Mouse (Mus musculus): ENCODE measurements around the gene Ccdc117.
"Not testable (repeated sequence)": the region's sequence is repeated elsewhere in the genome, so short reads cannot be mapped to it uniquely, and the experiment has no call there.

The Ccdc117 gene

GRCm38 (mm10) chr11:5510099-5510391, 31.9 kb downstream of the Ccdc117 start:
- no peak for DNase-seq (ENCODE audit: low spot score in 2 of 2)

DNA sequence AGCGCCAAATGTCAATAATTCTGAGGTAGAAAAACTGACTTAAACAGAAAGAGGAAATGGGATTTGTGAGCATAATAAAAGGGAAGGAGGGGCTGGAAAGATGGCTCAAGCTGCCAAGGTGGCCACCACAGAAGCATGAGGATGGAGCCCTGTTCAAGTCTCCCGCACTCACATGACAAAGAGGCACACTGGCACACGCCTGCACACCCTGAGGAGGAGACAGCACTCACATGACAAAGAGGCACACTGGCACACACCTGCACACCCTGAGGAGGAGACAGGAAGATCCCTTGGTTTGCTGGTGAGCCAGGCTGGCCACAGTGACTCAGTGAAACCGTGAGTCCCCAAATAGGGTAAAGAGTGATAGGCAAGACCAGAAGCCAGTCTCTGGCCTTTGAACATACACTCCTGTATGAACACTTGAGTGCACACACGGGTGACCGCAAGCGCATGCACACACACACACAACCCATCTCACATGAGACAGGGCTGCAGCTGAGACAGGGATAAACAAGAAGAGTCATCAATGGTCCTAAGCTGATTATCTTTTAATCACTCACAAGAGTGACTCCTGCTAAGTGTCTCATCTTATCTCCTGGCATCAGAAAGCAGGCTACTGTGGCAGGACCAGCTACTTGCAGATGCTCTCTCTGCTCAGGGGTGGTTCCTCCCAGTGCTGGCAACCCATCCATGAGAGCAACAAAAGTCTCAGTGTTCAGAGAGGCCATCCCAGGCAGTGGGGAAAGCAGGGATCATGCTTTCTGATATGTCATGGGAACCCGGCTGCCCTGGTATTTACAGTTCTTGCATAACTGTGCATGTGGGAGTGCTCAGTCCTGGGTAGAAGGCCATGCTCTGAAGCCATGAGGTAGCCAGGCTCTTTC, 32.5 kb downstream of the Ccdc117 start:
- no peak for DNase-seq (ENCODE audit: low spot score in 2 of 2)

DNA sequence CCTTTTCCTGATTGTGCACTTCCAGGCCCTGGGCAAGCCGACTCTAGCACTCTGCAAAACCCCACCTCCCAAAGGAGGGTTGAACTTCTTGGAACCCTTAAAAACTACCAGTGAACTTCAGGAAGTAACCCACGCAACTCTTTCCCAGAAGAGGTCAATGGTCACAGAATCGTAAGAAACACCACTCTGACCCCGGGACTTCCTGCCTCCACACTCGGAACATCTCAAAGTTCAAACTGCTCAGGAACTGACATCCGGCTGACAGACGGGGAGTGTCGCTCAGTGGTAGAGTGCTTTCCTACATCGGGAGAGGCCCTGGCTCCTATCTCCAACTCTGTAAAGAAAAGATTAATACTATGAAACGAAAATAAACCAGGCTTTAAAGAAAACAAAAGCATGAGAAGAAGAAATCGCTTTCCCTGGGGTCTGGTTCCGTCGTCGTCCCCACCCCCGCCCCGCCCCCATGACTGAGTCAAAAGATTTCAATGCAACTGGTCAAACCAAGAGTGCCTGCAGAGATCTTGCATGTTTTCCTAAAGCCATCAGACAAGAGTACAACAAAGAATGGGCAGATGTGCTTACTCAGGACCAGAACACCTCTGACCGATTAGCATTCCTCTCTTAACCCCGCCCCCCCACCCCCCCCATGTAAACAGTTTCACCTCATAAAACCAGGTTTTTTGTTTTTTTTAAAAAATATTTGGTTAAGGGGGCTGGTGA, 36.0 kb downstream of the Ccdc117 start:
- DNase-seq (ENCODE audit: low spot score in 2 of 2) = peak; percentile 24 to 48

DNA sequence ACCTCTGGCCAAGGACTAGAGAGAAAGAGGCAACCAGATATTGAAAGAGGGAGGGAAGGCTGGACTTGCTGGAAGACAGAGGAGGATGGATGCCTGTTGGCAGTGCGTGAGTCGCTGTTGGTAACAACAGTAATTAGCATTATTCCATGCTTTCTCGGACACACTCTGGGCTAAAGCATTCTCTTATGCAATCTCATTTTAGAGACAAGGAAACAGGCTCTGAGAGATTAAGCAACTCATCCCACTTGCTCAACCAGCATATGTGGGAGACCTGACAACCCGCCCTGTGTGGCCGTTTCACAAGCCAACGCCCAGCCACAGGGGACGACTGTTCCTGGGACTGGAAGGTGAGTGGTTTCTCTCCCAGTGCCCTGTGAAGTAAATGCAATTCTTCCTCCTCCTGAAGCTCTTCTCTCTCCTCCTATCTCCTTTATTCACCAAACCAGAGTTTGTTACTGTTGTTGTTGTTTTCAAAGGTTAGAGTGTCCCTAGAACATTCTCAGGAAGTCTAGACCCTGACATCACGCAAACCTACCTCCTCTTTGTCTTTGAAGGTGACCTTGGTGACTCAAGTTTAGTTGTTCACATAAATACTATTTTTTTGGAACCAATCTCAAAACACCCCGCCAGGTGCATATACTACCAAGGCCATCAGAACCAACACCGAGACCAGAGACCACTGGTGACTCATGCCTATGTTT, 39.5 kb downstream of the Ccdc117 start:
- DNase-seq (ENCODE audit: low spot score in 2 of 2) = peak in 1 of 2 experiments; percentile 27

DNA sequence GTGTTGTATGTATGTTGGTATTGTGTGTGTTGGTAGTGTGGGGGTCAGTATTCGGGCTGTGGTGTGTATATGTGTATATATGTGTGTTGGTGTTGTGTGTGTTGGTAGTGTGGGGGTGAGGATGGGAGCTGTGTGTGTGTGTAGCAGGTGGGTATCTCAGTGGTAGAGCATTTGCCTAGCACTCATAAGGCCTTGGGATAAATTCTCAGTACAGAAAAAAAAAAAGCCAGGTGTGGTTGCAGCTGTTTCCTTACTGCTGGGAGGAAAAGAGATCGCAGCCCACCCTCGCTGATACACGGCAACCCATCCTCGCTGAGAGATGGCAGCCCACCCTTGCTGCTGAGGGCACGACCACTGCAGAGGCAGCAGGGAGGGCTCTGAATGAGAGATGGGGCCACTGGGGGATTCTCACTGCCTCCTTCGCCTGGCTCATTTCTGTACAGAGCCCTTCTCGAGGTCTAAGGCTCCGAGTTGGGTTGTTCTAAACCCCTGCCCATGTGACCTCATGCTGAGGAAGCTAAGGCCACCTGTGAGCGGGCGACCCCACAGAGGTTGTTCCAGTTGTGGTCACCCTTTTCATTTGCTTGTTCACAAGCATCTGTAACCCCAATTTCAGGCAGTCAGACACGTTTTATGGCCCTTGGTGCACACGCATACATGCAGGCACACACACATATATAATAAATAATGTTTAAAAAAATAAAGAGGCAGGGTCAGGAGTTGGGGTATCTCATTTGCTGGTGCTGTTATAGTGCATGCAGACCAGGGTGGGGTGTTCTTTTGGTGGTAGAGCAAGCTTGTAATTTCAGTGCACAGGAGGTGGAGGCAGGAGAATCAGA, 40.9 kb downstream of the Ccdc117 start:
- DNase-seq (ENCODE audit: low spot score in 2 of 2) = peak in 1 of 2 experiments; percentile 22

DNA sequence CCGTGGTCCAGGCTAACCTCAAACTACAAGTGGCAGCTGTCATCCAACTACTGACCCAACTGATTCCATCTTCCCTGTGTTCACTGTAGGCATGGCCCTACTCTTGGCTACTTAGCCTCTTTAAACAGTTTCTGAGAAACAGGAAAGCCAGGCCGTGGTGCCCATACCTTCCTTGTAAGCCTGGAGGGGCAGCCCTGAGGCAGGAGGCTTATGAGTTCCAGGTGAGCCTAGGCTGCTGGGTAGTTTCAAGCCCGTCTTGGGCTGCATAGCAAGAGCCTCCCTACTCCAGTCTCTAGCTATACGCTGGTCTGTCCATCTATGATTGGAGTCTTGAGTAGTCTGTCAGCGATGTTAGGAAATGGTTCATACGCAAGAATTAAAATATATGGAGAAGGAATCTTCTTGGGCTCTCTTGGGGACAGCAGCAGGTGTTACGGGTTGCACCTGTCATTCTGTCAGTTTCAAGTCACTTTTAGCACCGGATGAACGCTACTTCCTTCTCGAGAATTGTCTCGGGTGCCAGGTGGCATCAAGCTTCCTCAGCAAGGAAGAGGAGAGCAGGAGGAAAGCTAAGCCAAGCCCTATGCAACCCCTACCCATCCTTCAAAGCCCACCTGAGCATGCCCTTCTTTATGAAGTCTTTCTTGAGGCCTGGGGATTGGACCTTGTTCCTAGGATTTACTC, 41.9 kb downstream of the Ccdc117 start:
- DNase-seq (ENCODE audit: low spot score in 2 of 2) = peak; percentile 40 to 47

DNA sequence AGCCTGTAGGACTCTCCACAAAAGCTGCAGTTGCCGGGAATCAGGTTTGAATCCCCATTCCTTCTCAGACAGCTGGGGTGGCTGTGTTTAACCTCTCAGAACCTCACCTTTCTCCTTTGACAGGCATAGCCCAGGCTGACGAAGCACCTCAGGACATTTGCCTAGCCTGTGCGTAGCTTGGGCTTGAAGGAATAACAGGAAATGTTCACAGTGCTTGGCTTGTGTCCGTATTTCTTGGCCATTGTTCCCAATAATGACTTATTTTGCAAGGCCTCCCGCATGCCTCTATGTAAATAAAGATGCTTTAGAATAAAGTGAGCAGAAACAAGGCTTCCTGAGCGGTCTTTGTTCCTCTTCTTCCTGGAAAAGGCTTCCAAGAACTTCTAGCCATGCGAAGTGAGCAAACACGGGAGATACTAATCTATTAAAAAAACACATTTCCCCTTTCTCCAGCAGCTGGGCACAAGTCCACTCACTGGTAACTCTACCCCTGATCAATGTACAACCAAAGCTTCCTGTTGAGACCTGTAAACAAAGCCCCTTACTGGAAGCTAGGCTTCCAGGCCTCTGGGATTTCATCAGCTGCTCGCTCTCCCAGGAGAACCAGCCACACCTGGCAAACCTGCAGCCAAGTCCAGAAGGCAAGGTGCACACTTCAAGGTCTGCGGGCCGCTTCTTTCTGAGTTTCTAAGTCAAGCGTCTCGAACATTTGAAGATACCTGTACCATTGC, 42.9 kb downstream of the Ccdc117 start:
- no peak for DNase-seq (ENCODE audit: low spot score in 2 of 2)

DNA sequence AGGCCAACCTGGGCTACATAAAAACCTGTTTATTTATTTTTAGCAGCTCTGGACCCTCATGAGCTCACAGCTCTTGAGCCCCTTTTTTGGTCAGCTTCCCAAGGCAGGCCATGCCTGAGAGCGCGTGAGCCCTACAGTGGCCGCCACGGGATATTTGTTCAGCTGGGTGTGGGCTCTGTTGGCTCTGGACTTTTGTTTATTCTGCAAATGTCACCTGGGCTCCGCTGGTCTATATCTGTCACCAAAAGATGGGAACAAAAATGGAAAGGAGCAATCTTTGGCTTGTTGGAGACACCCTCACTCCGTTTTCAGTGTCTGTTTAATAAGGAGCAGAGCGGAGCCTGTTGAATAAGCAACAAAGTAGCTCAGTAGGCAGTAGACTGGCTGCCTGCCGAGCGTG, 43.6 kb downstream of the Ccdc117 start:
- no peak for DNase-seq (ENCODE audit: low spot score in 2 of 2)

- no peak for DNase-seq (ENCODE audit: low spot score in 2 of 2)
Measured at GRCm38 (mm10) chr11:5496559-5497248, 45.3 kb downstream of the Ccdc117 start.

- no peak for DNase-seq (ENCODE audit: low spot score in 2 of 2)
Measured at GRCm38 (mm10) chr11:5495906-5496305, 46.1 kb downstream of the Ccdc117 start.

GRCm38 (mm10) chr11:5495286-5495832, 46.6 kb downstream of the Ccdc117 start:
- DNase-seq (ENCODE audit: low spot score in 2 of 2) = no peak

DNA sequence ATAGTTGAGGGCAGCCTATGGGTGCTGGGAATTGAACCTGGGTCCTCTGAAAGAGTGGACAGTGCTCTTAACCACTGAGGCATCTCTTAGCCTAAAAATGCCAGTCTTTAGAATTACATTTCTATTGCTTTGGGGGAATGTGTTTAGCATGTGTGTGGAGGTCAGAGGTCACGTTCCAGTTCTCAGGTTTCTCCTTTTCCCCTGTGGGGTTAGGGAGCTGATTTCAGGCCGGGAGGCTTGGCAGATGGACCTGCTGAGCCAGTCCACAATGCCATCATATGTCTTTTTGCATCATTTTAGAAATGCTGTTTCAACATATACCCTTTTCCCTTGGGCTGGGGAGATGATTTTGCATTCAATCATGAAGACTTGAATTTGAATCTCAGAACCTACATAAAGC, 48.1 kb downstream of the Ccdc117 start:
- no peak for DNase-seq (ENCODE audit: low spot score in 2 of 2)

GRCm38 (mm10) chr11:5491912-5492311, 50.1 kb downstream of the Ccdc117 start:
- DNase-seq (ENCODE audit: low spot score in 2 of 2) = no peak

DNA sequence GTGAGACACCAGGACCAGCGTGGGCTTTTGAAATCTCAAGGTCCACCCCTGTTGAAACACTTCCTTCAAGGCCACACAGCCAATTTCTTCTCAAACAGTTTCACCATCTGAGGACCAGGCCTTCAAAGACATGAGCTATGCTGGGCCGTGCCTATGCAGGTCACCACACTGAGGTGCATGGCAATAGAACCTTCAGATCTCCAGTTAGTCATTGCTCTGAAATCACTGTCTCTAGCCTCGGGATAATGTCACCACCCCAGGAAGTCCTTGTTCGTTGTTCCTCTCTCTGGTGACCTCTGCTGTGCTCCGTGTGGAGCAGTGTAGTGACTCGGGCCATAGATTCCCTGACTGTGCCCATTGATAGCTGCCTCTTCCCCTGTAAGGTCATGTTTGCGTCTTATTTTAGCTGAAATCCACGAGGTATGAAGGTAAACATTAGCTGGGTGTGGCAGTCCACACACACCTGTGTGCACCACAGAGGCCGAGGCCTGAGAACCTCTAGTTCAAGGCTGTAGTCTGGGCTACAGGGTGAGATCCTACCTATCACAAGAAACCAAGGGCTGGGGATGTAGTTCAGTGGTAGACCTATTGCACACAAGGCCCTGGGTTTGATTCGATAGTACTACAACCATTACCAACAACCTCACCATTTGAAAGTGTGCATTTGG, 50.9 kb downstream of the Ccdc117 start:
- DNase-seq (ENCODE audit: low spot score in 2 of 2) = no peak

DNA sequence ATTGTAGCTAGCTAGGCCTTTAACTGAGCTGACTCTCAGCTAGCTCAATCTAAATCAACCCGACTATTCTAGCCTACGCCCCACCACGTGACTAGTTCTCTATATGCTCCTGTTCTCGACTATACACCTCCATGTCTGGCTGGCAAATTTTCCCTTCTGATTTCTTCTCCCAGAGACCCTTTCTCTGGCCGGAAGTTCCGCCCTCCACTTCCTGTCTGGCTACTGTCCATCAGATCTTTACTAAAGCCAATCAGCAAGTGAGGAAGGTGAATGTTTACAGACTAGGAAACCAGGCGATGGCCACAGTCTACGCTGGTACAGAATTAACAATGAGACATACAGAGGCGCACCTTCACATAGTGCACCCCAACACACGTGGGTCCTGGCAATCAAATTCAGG, 52.6 kb downstream of the Ccdc117 start:
- DNase-seq (ENCODE audit: low spot score in 2 of 2) = not testable (repeated sequence)

- DNase-seq (ENCODE audit: low spot score in 2 of 2) = peak; percentile 79 to 89
Measured at GRCm38 (mm10) chr11:5485193-5486011, 56.6 kb downstream of the Ccdc117 start.

- DNase-seq (ENCODE audit: low spot score in 2 of 2) = no peak
Measured at GRCm38 (mm10) chr11:5482581-5482980, 59.4 kb downstream of the Ccdc117 start.
